Mouse (Mus musculus) heart, postnatal 10 days (tissue): ENCODE measurements around the gene Ntrk2. TPM values are rescaled to one million over a fixed set of nuclear protein-coding genes. Genes with fewer than 3 reads are reported as not detected.

Source experiments
- DNase-seq, 2 experiments: peaks; one replicate each; pipeline ENCODE4 v3.0.0; 2021
- intact Hi-C: fragments of 180-260 bp; cut with DNase I; formaldehyde crosslinking; loops from one replicate; pipeline ENCODE4 v1.15.1; 2025
- total RNA-seq, 2 experiments: library from RNA; stranded (reverse); gene quantifications; 2 replicates each; pipeline ENCODE4 v1.2.3; 2021

Ntrk2 gene
- total RNA-seq, 2 experiments from 2014 or later, result 2.1 to 3.5 TPM

DNA sequence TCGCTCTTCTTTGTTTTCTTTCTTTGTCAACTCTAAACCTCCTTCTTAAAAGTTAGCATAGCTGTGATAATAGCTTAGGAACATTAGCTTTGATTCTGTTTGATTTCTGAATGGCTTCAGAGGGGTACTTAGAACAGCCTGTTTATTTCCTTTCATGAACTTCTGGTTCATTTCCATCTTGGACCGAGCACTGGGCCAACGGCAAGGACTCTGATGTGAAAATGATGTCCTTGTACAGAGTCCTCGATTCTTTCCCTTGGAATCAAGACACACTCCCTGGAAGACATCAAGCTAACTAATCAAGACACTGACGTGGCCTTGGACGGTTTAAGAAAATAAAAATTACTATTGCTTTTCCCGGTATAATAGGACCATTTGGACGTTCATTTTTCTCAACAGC, 31.7 kb downstream of the Ntrk2 start:
- peak; percentile 18 to 32 for DNase-seq
- intact Hi-C loops, result no loop called here

DNA sequence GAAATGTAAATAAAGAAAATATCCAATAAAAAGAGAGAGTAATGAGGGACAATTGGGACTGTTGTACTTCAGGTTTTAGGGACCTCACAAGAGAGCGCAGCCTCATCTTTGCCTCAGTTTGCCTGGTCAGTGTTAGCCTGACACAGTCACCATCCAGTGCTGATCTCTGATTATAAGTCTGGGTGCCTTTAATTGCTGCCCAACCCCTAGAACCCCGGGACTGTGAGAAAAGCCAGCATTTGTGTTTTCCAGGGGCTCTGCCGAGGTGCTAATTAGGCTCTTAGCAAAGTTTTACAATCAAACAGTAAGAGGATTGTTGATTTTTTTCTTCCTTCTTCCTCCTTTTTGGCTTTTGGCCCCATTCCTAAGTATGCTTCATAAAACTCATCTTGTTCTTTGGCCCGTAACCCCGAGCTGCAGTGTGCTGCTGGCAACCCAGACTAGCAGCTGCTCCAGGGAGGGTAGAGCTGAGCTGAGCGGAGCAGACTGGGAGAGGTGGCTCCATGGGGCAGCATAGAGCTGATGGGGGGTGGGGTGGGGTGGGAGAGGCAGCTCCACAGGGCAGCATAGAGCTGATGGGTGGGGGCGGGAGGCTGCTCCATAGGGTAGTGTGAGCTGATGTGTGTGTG, 34.5 kb downstream of the Ntrk2 start:
- intact Hi-C loops, result no loop called here
- DNase-seq, result peak; percentile 19 to 25

- DNase-seq, result no peak
- intact Hi-C loops, result no loop called here
Observed at GRCm38 (mm10) chr13:58843826-58844225, 37.5 kb downstream of the Ntrk2 start.

- intact Hi-C loops, result no loop called here
- no peak for DNase-seq
Observed at GRCm38 (mm10) chr13:58848578-58848977, 42.2 kb downstream of the Ntrk2 start.

DNA sequence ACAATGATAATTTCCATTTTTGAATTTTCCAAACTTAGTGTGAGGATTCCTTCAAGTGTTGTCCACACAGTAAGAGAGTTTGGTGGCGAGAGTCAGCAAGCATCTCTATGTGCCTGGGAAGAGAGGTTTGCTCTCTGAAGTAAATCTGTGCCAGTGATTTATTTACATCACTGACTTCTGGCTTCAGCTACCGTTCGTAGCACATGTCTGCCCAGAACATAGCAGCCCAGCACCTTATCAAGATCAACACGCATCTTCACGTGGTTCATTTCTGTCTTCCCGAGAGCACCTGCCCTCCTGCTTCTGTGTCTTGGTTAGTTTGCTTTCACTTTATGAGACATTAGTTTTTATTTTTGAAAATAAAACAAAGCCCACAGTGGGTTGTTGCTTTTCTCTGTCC, 47.3 kb downstream of the Ntrk2 start:
- no peak for DNase-seq
- intact Hi-C loops, result no loop called here

- intact Hi-C loops, result no loop called here
- DNase-seq, result no peak
Observed at GRCm38 (mm10) chr13:58866239-58866638, 59.9 kb downstream of the Ntrk2 start.

DNA sequence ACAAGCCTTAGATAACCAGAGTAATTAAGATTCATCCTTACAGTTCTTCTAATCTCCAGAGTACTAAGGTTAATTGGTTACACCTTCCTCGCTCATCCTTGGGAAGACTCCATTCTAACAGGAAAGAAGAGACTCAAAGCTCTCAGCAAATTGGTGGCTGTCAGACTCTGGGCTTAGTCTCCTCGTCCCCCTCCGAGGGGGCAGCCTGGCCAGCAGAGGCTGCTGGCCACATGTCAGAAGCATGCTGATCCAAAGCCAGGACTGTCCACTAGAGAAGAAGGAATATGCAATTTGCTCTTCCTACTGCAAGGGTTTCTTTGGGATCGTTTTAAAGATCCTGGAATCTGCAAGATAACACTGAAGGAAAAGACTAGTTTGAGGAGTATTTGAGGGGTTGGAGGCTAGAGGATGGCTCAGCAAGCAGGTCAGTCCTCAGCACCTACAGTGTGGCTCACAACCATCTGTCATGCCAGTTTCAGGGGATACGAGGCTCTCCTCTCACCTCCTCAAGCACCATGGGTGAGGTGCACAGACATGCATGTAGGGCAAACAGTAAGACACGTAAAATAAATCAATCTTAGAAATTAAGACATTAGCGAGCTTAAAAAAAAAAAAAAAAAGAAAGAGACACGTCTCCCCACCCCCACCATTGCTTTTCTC, 60.5 kb downstream of the Ntrk2 start:
- DNase-seq, result peak in 1 of 2 experiments; percentile 5
- intact Hi-C loops, result no loop called here

DNA sequence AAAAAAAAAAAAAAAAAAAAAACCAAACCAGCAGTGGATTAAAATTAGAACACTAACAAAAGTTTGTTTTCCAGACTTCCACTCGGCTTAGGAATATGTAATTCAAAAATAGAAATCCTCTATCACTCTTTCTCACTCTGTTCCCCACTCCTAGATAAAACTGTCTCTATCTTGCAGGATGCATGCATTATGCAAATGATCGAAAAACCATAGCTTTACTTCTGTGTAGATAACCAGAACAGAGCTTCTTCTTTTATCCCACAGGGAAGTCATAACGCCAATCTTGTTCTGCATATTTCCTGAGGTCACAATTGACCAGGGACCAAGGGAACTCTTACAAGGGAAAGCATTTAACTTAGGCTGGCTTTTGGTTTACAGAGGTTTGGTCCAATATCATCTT, 76.1 kb downstream of the Ntrk2 start:
- intact Hi-C loops, result no loop called here
- no peak for DNase-seq

GRCm38 (mm10) chr13:58882916-58883315, 76.5 kb downstream of the Ntrk2 start:
- intact Hi-C loops, result no loop called here
- DNase-seq, result no peak

GRCm38 (mm10) chr13:58886108-58886507, 79.7 kb downstream of the Ntrk2 start:
- intact Hi-C loops, result no loop called here
- DNase-seq, result peak in 1 of 2 experiments; percentile 6

GRCm38 (mm10) chr13:58896254-58896910, 90.0 kb downstream of the Ntrk2 start:
- DNase-seq, result no peak
- intact Hi-C loops, result no loop called here

GRCm38 (mm10) chr13:58899337-58899736, 93.0 kb downstream of the Ntrk2 start:
- intact Hi-C loops, result no loop called here
- no peak for DNase-seq

DNA sequence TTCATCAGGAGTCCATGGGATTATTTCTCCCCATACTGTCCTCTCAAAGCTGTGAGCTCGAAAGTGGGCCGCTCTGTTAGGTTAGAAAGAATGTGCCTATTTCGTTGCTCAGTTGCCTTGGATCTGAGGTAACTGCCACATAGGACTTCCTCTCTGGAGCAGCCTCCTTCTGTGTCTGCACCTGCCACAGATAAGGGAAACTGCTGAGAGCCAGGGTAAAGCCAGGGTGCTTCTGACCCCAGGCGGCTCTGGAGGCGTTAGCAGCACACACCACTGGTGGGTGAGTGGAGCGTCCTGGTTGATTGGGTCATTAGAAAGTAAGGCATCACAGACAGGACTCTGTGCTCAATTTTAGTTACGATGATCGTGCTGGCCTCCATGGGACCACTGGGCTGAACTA, 95.9 kb downstream of the Ntrk2 start:
- DNase-seq, result no peak
- intact Hi-C loops, result no loop called here

DNA sequence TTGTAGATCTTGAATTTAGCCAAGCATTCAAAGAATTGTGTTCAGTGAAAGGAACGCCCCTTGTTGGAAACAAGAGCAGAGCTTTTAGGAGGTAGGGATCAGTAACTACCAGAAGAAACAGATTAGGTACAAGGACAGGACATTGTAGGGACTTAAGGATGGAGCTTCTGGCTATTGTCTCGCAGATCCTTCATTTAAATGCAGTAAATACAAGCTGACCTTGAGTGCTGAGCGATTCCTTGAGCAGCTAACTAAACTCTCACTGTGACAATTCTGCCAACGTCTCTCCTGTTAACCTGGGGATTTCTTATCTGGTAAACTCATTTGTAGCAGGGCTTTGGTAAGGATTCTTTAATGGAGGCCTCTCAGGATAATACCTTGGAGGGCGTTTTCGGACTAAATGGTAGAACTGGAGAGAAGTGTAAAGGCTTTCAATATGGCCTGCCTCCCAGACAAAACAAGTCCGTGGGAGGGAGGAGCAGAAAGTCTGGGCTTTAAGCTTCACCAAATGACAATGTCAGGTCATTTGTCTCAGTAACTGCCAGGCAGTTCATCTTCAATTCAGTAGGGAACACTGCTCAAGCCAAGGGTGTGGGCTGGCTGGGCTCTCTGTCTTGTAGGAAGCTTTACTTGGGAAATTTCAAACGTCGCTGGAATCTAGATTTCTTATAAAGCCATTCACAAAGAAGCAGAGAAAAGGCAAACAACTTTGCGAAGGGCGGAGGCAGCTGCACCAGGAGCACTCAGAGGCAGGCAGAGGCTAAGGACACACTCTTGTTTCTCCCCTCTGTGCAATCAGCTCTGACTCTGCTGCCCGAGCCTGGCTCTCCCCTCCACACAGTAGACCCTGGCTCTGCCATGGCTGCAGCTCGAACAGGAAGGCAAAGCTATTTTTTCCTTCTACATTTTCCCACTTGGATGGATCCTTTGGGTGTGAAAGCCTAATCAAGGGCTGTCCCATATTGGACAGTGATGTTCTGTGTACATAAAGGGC, 98.7 kb downstream of the Ntrk2 start:
- no peak for DNase-seq
- intact Hi-C loops, result no loop called here

- intact Hi-C loops, result no loop called here
- no peak for DNase-seq
Observed at GRCm38 (mm10) chr13:58911936-58912335, 105.6 kb downstream of the Ntrk2 start.

DNA sequence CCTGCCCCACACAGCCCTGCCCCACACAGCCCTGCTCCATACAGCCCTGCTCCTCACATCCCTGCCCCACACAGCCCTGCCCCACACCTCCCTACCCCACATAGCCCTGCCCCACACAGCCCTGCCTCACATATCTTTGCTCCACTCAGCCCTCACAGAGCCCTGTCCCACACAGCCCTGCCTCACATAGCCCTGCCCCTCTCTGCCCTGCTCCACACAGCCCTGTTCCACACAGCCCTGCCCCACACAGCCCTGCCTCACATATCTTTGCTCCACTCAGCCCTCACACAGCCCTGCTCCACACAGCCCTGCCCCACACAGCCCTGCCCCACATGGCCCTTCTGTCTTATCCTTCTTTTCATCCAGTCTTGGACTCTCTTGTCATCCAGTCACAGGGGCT, 106.2 kb downstream of the Ntrk2 start:
- DNase-seq, result no peak
- intact Hi-C loops, result no loop called here

GRCm38 (mm10) chr13:58914061-58914814, 107.9 kb downstream of the Ntrk2 start:
- intact Hi-C loops, result no loop called here

GRCm38 (mm10) chr13:58916348-58916747, 110.0 kb downstream of the Ntrk2 start:
- no peak for DNase-seq

More at GRCm38 (mm10) chr13:58914061-58914814, 107.9 kb downstream of the Ntrk2 start:
- no peak for DNase-seq

GRCm38 (mm10) chr13:58920241-58920640, 113.9 kb downstream of the Ntrk2 start:
- DNase-seq, result no peak
- intact Hi-C loops, result no loop called here

More at GRCm38 (mm10) chr13:58916348-58916747, 110.0 kb downstream of the Ntrk2 start:
- intact Hi-C loops, result no loop called here

DNA sequence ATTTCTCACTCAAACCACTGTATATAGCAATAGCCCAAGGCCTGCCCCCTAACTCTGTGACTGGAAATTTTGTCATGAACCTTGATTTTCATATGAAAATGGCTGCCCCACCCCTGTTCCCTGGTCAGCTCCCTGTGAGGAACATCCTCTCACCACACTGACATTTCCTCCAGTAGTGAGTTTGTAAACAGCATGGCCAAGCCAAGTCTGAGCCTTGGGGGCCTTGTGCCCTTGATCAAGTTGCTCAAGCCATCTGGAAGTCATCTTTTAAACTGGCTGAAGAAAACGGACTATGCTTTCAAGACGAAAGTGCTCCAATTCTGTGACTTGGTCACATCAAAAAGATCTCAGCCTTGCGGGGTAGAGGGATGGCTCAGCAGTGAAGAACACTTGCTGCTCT, 114.9 kb downstream of the Ntrk2 start:
- intact Hi-C loops, result no loop called here
- DNase-seq, result no peak
